Mouse (Mus musculus) hematopoietic stem cell, adult 5-6 weeks (primary cell): Measurements from ENCODE around the gene Atat1. TPM values are rescaled to one million over a fixed set of nuclear protein-coding genes. Genes with fewer than 3 reads are reported as not detected.
A peak's percentile ranks its signal among the peaks of the same experiment; 100 is the strongest.

ENCODE experiments used
- ATAC-seq, 2 experiments: fragments of 125-278 bp in 1 of 2; replicated peaks in 1 of 2; 2 replicates each; pipeline ENCODE4 v1.8.0; 2016 to 2017; ENCODE audit warnings: inconsistent platforms in 2 of 2, mild to moderate bottlenecking in 2 of 2, moderate number of reproducible peaks in 2 of 2, low read depth in 1 of 2, moderate TSS enrichment in 1 of 2; ENCODE audit not compliant: low FRiP score in 2 of 2, poor library complexity in 2 of 2, severe bottlenecking in 2 of 2, insufficient read depth in 1 of 2, low TSS enrichment in 1 of 2
- total RNA-seq: library from RNA; stranded (forward); fragments of 172-1452, 232-1000 nt; gene quantifications from 2 replicates; pipeline ENCODE4 v1.2.3, GENCODE M21; 2017

The Atat1 gene
- total RNA-seq, 1 experiment from 2014 or later: 13.0 TPM

GRCm38 (mm10) chr17:35866911-35867890, 42.7 kb downstream of the Atat1 start:
- no peak for ATAC-seq

GRCm38 (mm10) chr17:35866281-35866831, 43.5 kb downstream of the Atat1 start:
- ATAC-seq: no peak

- ATAC-seq: no peak
Observed at GRCm38 (mm10) chr17:35865481-35866280, 44.2 kb downstream of the Atat1 start, which contains the start of gene Ppp1r18. TSS of gene Ppp1r18 (plus strand) at chr17:35865593.

- no peak for ATAC-seq
Observed at GRCm38 (mm10) chr17:35864832-35865353, 45.0 kb downstream of the Atat1 start.

- peak; percentile 71 to 90 for ATAC-seq
Observed at GRCm38 (mm10) chr17:35861198-35861857, 48.5 kb downstream of the Atat1 start, which contains the start of gene Nrm. TSS of gene Nrm (plus strand) at chr17:35861318.

- ATAC-seq: no peak
Observed at GRCm38 (mm10) chr17:35860831-35861197, 49.1 kb downstream of the Atat1 start.

GRCm38 (mm10) chr17:35859835-35860234, 50.0 kb downstream of the Atat1 start:
- no peak for ATAC-seq

GRCm38 (mm10) chr17:35859371-35859770, 50.5 kb downstream of the Atat1 start:
- no peak for ATAC-seq

GRCm38 (mm10) chr17:35850974-35851373, 58.9 kb downstream of the Atat1 start:
- ATAC-seq: no peak; a peak in 1 of 4 replicates

- peak in 1 of 2 experiments; percentile 36; a peak in 2 of 4 replicates for ATAC-seq
Observed at GRCm38 (mm10) chr17:35848112-35848511, 61.8 kb downstream of the Atat1 start.

Other genes with a start within 250 kb of the Atat1 start
- 11.3 and 12.6 TPM in 2 replicates for gene Vars2, start 242.5 kb downstream of the Atat1 start, total RNA-seq
- 14.1 and 17.3 TPM in 2 replicates for gene Gtf2h4, start 236.3 kb downstream of the Atat1 start, total RNA-seq
- 0.75 TPM in 1 of 2 replicates, not detected in the other for gene Ddr1, start 205.5 kb downstream of the Atat1 start, total RNA-seq
- 128 and 182 TPM in 2 replicates for gene Ier3, start 88.4 kb downstream of the Atat1 start, total RNA-seq
- 134 and 140 TPM in 2 replicates for gene Flot1, start 86.8 kb downstream of the Atat1 start, total RNA-seq
- gene Tubb5, start 71.8 kb downstream of the Atat1 start, total RNA-seq: 873 and 988 TPM in 2 replicates
- 26.0 and 40.0 TPM in 2 replicates for gene Mdc1, start 68.6 kb downstream of the Atat1 start, total RNA-seq
- gene Nrm, start 48.8 kb downstream of the Atat1 start, total RNA-seq: 53.1 and 73.0 TPM in 2 replicates
- 35.9 and 44.0 TPM in 2 replicates for gene Ppp1r18, start 44.5 kb downstream of the Atat1 start, total RNA-seq
- 39.1 and 57.0 TPM in 2 replicates for gene Dhx16, start 30.3 kb downstream of the Atat1 start, total RNA-seq
- gene 2310061I04Rik, start 12.6 kb downstream of the Atat1 start, total RNA-seq: 4.9 and 17.4 TPM in 2 replicates
- gene Mrps18b, start 6.3 kb upstream of the Atat1 start, total RNA-seq: 47.0 and 51.8 TPM in 2 replicates
- 175 and 218 TPM in 2 replicates for gene Ppp1r10, start 6.4 kb upstream of the Atat1 start, total RNA-seq
- gene Abcf1, start 59.7 kb upstream of the Atat1 start, total RNA-seq: 139 and 356 TPM in 2 replicates
- 18.3 and 22.1 TPM in 2 replicates for gene Gnl1, start 69.8 kb upstream of the Atat1 start, total RNA-seq
- 15.4 and 27.2 TPM in 2 replicates for gene Prr3, start 70.2 kb upstream of the Atat1 start, total RNA-seq
- gene H2-T24, start 110.5 kb upstream of the Atat1 start, total RNA-seq: 16.8 and 23.6 TPM in 2 replicates
- gene H2-T23, start 122.8 kb upstream of the Atat1 start, total RNA-seq: 197 and 236 TPM in 2 replicates
- 66.7 and 102 TPM in 2 replicates for gene H2-T22, start 132.7 kb upstream of the Atat1 start, total RNA-seq
- gene Gm6034, start 132.9 kb upstream of the Atat1 start, total RNA-seq: not detected in 2 replicates
- gene Gm11127, start 148.3 kb upstream of the Atat1 start, total RNA-seq: not detected in 2 replicates
- 0.56 TPM in 1 of 2 replicates, not detected in the other for gene Gm19684, start 211.6 kb upstream of the Atat1 start, total RNA-seq
- not detected in 2 replicates for gene Gm7030, start 219.3 kb upstream of the Atat1 start, total RNA-seq